In the genomic region with DNA sequence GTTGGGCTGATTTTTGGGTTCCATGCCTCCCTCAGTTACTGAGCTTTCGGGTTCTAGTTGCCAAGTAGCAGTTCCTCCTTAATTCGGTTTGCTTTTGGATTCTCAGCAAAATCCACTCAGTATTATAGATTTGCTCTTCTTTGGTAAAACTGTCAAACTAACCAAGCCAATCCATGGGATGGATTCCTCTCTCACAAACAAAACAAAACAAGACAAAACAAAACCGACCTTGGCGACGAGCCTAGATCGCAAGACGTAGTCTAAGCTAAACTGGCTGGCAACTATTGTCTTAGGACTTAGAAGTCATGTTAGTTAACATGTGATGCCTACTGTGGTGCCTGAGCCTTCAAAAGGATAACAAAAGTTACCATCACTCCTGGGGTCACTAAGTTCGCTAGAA, we compare ENCODE assay signal across 10 mouse cellular contexts. TPM values are rescaled to one million over a fixed set of nuclear protein-coding genes. Genes with fewer than 3 reads are reported as not detected.
DNase-seq lines count a peak whose midpoint lies in the region; ATAC-seq and TF ChIP-seq lines count a peak whose summit lies in the region.
"Had no signal": no experiment of that assay in that cellular context is flagged by ENCODE, and none has a peak within 500 bp of the region (broad histone marks: within the 10 kb centered on the region; RNA-seq: fewer than 3 reads in every experiment).

No protein-coding gene starts in this region.

- peaks cover 7% of the 10 kb centered on the region; the same call in 1 of the 2 replicates for H3K36me3 ChIP-seq in kidney, embryonic 16.5 days (ENCODE audit: insufficient read depth, low read length)
- no peaks in the 10 kb centered on the region for H3K36me3 ChIP-seq in embryonic facial prominence, embryonic 11.5 days (replicated peaks; ENCODE audit: control insufficient read depth, insufficient read depth, low read depth, low read length)
- no peaks in the 10 kb centered on the region for H3K36me3 ChIP-seq in intestine, embryonic 14.5 days (ENCODE audit: control insufficient read depth, insufficient read depth, low read length)
- no peaks in the 10 kb centered on the region for H3K36me3 ChIP-seq in midbrain, postnatal 0 days (ENCODE audit: insufficient read depth, low read length)

- H3K27ac ChIP-seq in kidney, embryonic 16.5 days (ENCODE audit: low read length): peak overlapping the region; percentile 86
- peak overlapping the region; percentile 58 for H3K27ac ChIP-seq in embryonic facial prominence, embryonic 11.5 days (replicated peaks; ENCODE audit: low read depth, low read length)
- peak overlapping the region; percentile 96 for H3K27ac ChIP-seq in intestine, embryonic 14.5 days (ENCODE audit: low read depth)
- peak overlapping the region; percentile 97 for H3K27ac ChIP-seq in midbrain, postnatal 0 days (ENCODE audit: low read depth, low read length)

- no peak for TF ChIP-seq CTCF in midbrain, postnatal 0 days (IDR thresholded peaks at IDR 0.05)

- no peaks in the 10 kb centered on the region for H3K27me3 ChIP-seq in kidney, embryonic 16.5 days (ENCODE audit: insufficient read depth, low read length)
- H3K27me3 ChIP-seq in embryonic facial prominence, embryonic 11.5 days (ENCODE audit: control insufficient read depth, insufficient read depth, low read length): no peaks in the 10 kb centered on the region
- H3K27me3 ChIP-seq in intestine, embryonic 14.5 days (replicated peaks; ENCODE audit: control insufficient read depth, insufficient read depth, low read length): no peaks in the 10 kb centered on the region
- no peaks in the 10 kb centered on the region for H3K27me3 ChIP-seq in midbrain, postnatal 0 days (ENCODE audit: insufficient read depth, low read length)

- peak overlapping the region; percentile 69 for H3K4me3 ChIP-seq in kidney, embryonic 16.5 days (ENCODE audit: low read length)
- peak overlapping the region; percentile 61 for H3K4me3 ChIP-seq in embryonic facial prominence, embryonic 11.5 days (ENCODE audit: low read depth, low read length)
- peak overlapping the region; percentile 74 for H3K4me3 ChIP-seq in intestine, embryonic 14.5 days (ENCODE audit: low read depth, low read length)
- H3K4me3 ChIP-seq in midbrain, postnatal 0 days (ENCODE audit: low read depth, low read length): peak overlapping the region; percentile 52

- H3K4me2 ChIP-seq in kidney, embryonic 16.5 days (replicated peaks; ENCODE audit: low read depth, low read length): peak overlapping the region; percentile 55
- peak overlapping the region; percentile 26 for H3K4me2 ChIP-seq in embryonic facial prominence, embryonic 11.5 days (ENCODE audit: low read depth, low read length)
- peak overlapping the region; percentile 58 for H3K4me2 ChIP-seq in intestine, embryonic 14.5 days (ENCODE audit: low read length)
- H3K4me2 ChIP-seq in midbrain, postnatal 0 days (ENCODE audit: low read depth, low read length, poor library complexity, severe bottlenecking): peak overlapping the region; percentile 53

- peaks cover 24% of the 10 kb centered on the region for H3K4me1 ChIP-seq in kidney, embryonic 16.5 days (ENCODE audit: insufficient read depth, low read length)
- H3K4me1 ChIP-seq in embryonic facial prominence, embryonic 11.5 days (ENCODE audit: control insufficient read depth, insufficient read depth, low read length): no peaks in the 10 kb centered on the region
- H3K4me1 ChIP-seq in intestine, embryonic 14.5 days (replicated peaks; ENCODE audit: control insufficient read depth, insufficient read depth, low read length): peaks cover 22% of the 10 kb centered on the region
- H3K4me1 ChIP-seq in midbrain, postnatal 0 days (ENCODE audit: insufficient read depth, low read length): peaks cover 6% of the 10 kb centered on the region; the same call in 1 of the 2 replicates

- whole genome bisulfite sequencing in kidney, embryonic 16.5 days: 81% methylated on average over 8 of the region's 8 CpGs
- 85% methylated on average over 8 of the region's 8 CpGs for WGBS in embryonic facial prominence, embryonic 11.5 days
- 85% methylated on average over 8 of the region's 8 CpGs for WGBS in intestine, embryonic 14.5 days
- WGBS in midbrain, postnatal 0 days: 79% methylated on average over 8 of the region's 8 CpGs

- peak overlapping the region; percentile 90; the same call in 1 of the 2 replicates for H3K9ac ChIP-seq in kidney, embryonic 16.5 days (replicated peaks; ENCODE audit: low read length)
- H3K9ac ChIP-seq in embryonic facial prominence, embryonic 11.5 days (replicated peaks; ENCODE audit: low read length): peak overlapping the region; percentile 30
- no peak overlapping the region for H3K9ac ChIP-seq in intestine, embryonic 14.5 days (ENCODE audit: low read length)
- H3K9ac ChIP-seq in midbrain, postnatal 0 days (replicated peaks; ENCODE audit: low read length, poor library complexity, severe bottlenecking): no peak overlapping the region

- ATAC-seq in kidney, embryonic 16.5 days (ENCODE audit: low FRiP score, low TSS enrichment): no peak
- ATAC-seq in embryonic facial prominence, embryonic 11.5 days (replicated peaks; ENCODE audit: insufficient number of reproducible peaks, low FRiP score, low TSS enrichment, low read depth): no peak
- no peak for ATAC-seq in intestine, embryonic 14.5 days (replicated peaks; ENCODE audit: low FRiP score, low TSS enrichment, low read depth)
- no peak for ATAC-seq in midbrain, postnatal 0 days (ENCODE audit: low FRiP score)
- ATAC-seq in granulocyte monocyte progenitor cell, adult 5-6 weeks (replicated peaks; ENCODE audit: poor library complexity, severe bottlenecking): no peak

- DNase-seq in kidney, adult 18-20 months: no peak
- no peak for DNase-seq in embryonic facial prominence, embryonic 11.5 days (ENCODE audit: low spot score)
- DNase-seq in intestine, embryonic 14.5 days (ENCODE audit: low spot score): no peak
- no peak for DNase-seq in midbrain, postnatal 0 days (ENCODE audit: low spot score)
- no peak for DNase-seq in thymus, postnatal 36 days
- DNase-seq in ovary, postnatal 36 days (ENCODE audit: low spot score): no peak

- no peaks in the 10 kb centered on the region for H3K9me3 ChIP-seq in kidney, embryonic 16.5 days (ENCODE audit: low read length)
- no peaks in the 10 kb centered on the region for H3K9me3 ChIP-seq in embryonic facial prominence, embryonic 11.5 days (replicated peaks; ENCODE audit: control insufficient read depth, low read length)
- no peaks in the 10 kb centered on the region for H3K9me3 ChIP-seq in intestine, embryonic 14.5 days (ENCODE audit: control insufficient read depth, low read length)
- H3K9me3 ChIP-seq in midbrain, postnatal 0 days (ENCODE audit: low read length): no peaks in the 10 kb centered on the region

RNA-seq across cellular contexts. Expression of a gene that starts 2.1 kb away (rescaled TPM):
- polyA plus RNA-seq in kidney, embryonic 16.5 days (2015; fragmentation: Nextera tagmentation; extraction: Ambion mirVana): 11.2 and 14.2 TPM in 2 replicates
- polyA plus RNA-seq in embryonic facial prominence, embryonic 11.5 days (2014; fragmentation: Nextera tagmentation; extraction: Ambion mirVana): 5.1 and 7.7 TPM in 2 replicates
- polyA plus RNA-seq in intestine, embryonic 14.5 days (2014; fragmentation: Nextera tagmentation; extraction: Ambion mirVana): 6.6 and 7.1 TPM in 2 replicates
- total RNA-seq in midbrain, postnatal 0 days (2014; rRNA removed): 4.6 and 8.7 TPM in 2 replicates
- polyA plus RNA-seq in midbrain, postnatal 0 days (2015; fragmentation: Nextera tagmentation; extraction: Ambion mirVana): 2.2 and 2.8 TPM in 2 replicates
- total RNA-seq in granulocyte monocyte progenitor cell, adult 5-6 weeks (2014; fragmentation: Nextera tagmentation): 5.8 and 9.9 TPM in 2 replicates
- 3.6 and 4.3 TPM in 2 replicates for total RNA-seq in granulocyte monocyte progenitor cell, adult 5-6 weeks (2017)

RNA-seq across cellular contexts. Expression of a gene that starts 14.1 kb away (rescaled TPM):
- polyA plus RNA-seq in kidney, embryonic 16.5 days (2015; fragmentation: Nextera tagmentation; extraction: Ambion mirVana): 453 and 471 TPM in 2 replicates
- 404 and 462 TPM in 2 replicates for polyA plus RNA-seq in embryonic facial prominence, embryonic 11.5 days (2014; fragmentation: Nextera tagmentation; extraction: Ambion mirVana)
- 395 and 412 TPM in 2 replicates for polyA plus RNA-seq in intestine, embryonic 14.5 days (2014; fragmentation: Nextera tagmentation; extraction: Ambion mirVana)
- total RNA-seq in midbrain, postnatal 0 days (2014; rRNA removed): 157 and 197 TPM in 2 replicates
- polyA plus RNA-seq in midbrain, postnatal 0 days (2015; fragmentation: Nextera tagmentation; extraction: Ambion mirVana): 404 and 427 TPM in 2 replicates
- total RNA-seq in granulocyte monocyte progenitor cell, adult 5-6 weeks (2014; fragmentation: Nextera tagmentation): 237 and 287 TPM in 2 replicates
- total RNA-seq in granulocyte monocyte progenitor cell, adult 5-6 weeks (2017): 63.3 and 69.9 TPM in 2 replicates

RNA-seq across cellular contexts. Expression of a gene that starts 17.5 kb away (rescaled TPM):
- 0.07 TPM in 1 of 2 replicates, not detected in the other for polyA plus RNA-seq in kidney, embryonic 16.5 days (2015; fragmentation: Nextera tagmentation; extraction: Ambion mirVana)
- not detected in 2 replicates for polyA plus RNA-seq in embryonic facial prominence, embryonic 11.5 days (2014; fragmentation: Nextera tagmentation; extraction: Ambion mirVana)
- polyA plus RNA-seq in intestine, embryonic 14.5 days (2014; fragmentation: Nextera tagmentation; extraction: Ambion mirVana): not detected in 2 replicates
- total RNA-seq in midbrain, postnatal 0 days (2014; rRNA removed): not detected in 2 replicates
- polyA plus RNA-seq in midbrain, postnatal 0 days (2015; fragmentation: Nextera tagmentation; extraction: Ambion mirVana): 0.27 TPM in 1 of 2 replicates, not detected in the other
- total RNA-seq in granulocyte monocyte progenitor cell, adult 5-6 weeks (2014; fragmentation: Nextera tagmentation): 0.09 TPM in 1 of 2 replicates, not detected in the other
- not detected in 2 replicates for total RNA-seq in granulocyte monocyte progenitor cell, adult 5-6 weeks (2017)
- total RNA-seq: adrenal gland, adult 2 months had no signal
- polyA plus RNA-seq: adrenal gland, adult 2 months; large intestine, adult 2 months had no signal

RNA-seq across cellular contexts. Expression of a gene that starts 26.3 kb away (rescaled TPM):
- 32.9 and 45.6 TPM in 2 replicates for polyA plus RNA-seq in kidney, embryonic 16.5 days (2015; fragmentation: Nextera tagmentation; extraction: Ambion mirVana)
- 28.4 and 31.5 TPM in 2 replicates for polyA plus RNA-seq in embryonic facial prominence, embryonic 11.5 days (2014; fragmentation: Nextera tagmentation; extraction: Ambion mirVana)
- 14.5 and 19.0 TPM in 2 replicates for polyA plus RNA-seq in intestine, embryonic 14.5 days (2014; fragmentation: Nextera tagmentation; extraction: Ambion mirVana)
- total RNA-seq in midbrain, postnatal 0 days (2014; rRNA removed): 8.1 and 8.2 TPM in 2 replicates
- 3.5 and 3.9 TPM in 2 replicates for polyA plus RNA-seq in midbrain, postnatal 0 days (2015; fragmentation: Nextera tagmentation; extraction: Ambion mirVana)
- total RNA-seq in granulocyte monocyte progenitor cell, adult 5-6 weeks (2014; fragmentation: Nextera tagmentation): 0.77 and 1.0 TPM in 2 replicates
- 1.2 and 2.1 TPM in 2 replicates for total RNA-seq in granulocyte monocyte progenitor cell, adult 5-6 weeks (2017)

RNA-seq across cellular contexts. Expression of a gene that starts 37.1 kb away (rescaled TPM):
- polyA plus RNA-seq in kidney, embryonic 16.5 days (2015; fragmentation: Nextera tagmentation; extraction: Ambion mirVana): not detected in 2 replicates
- polyA plus RNA-seq in embryonic facial prominence, embryonic 11.5 days (2014; fragmentation: Nextera tagmentation; extraction: Ambion mirVana): not detected in 2 replicates
- polyA plus RNA-seq in intestine, embryonic 14.5 days (2014; fragmentation: Nextera tagmentation; extraction: Ambion mirVana): not detected in 2 replicates
- not detected in 2 replicates for total RNA-seq in midbrain, postnatal 0 days (2014; rRNA removed)
- not detected in 2 replicates for polyA plus RNA-seq in midbrain, postnatal 0 days (2015; fragmentation: Nextera tagmentation; extraction: Ambion mirVana)
- not detected in 2 replicates for total RNA-seq in granulocyte monocyte progenitor cell, adult 5-6 weeks (2014; fragmentation: Nextera tagmentation)
- not detected in 2 replicates for total RNA-seq in granulocyte monocyte progenitor cell, adult 5-6 weeks (2017)
- total RNA-seq: adrenal gland, adult 2 months had no signal
- polyA plus RNA-seq: adrenal gland, adult 2 months; large intestine, adult 2 months had no signal

Comparison
In these comparisons a context has a peak if more than half of its experiments do, and no peak if none do; other contexts are left out.
1. H3K9ac ChIP-seq: peak in kidney, embryonic 16.5 days (single experiment) and embryonic facial prominence, embryonic 11.5 days (single experiment); none in intestine, embryonic 14.5 days (single experiment) and midbrain, postnatal 0 days (single experiment).
2. Peak in every context shown above with its lines, with median percentiles within 50 percentile points of each other: H3K27ac ChIP-seq, H3K4me2 ChIP-seq and H3K4me3 ChIP-seq.